Mouse (Mus musculus) forebrain, embryonic 15.5 days (tissue): ENCODE data around the gene Sspn. TPM values are rescaled to one million over a fixed set of nuclear protein-coding genes. Genes with fewer than 3 reads are reported as not detected.

Source experiments
- ATAC-seq: fragments of 200-750 bp; cut with Nextera tagmentation; replicated peaks from 2 replicates; pipeline ENCODE4 v1.8.0; 2017; ENCODE audit warnings: mild to moderate bottlenecking, moderate TSS enrichment, moderate library complexity
- H3K27ac ChIP-seq: fragments of 300-500 bp; sonication (generic); replicated peaks from 2 replicates; pipeline ENCODE4 v1.5.1; 2015; ENCODE audit warnings: mild to moderate bottlenecking, inconsistent platforms
- H3K27me3 ChIP-seq: fragments of 300-500 bp; sonication (generic); 2 replicates; pipeline ENCODE4 v1.6.1; 2015; ENCODE audit warnings: inconsistent platforms
- H3K36me3 ChIP-seq: fragments of 300-500 bp; sonication (generic); 2 replicates; pipeline ENCODE4 v1.6.1; 2015; ENCODE audit warnings: mild to moderate bottlenecking, inconsistent platforms
- H3K4me1 ChIP-seq: fragments of 300-500 bp; sonication (generic); 2 replicates; pipeline ENCODE4 v1.6.1; 2015; ENCODE audit warnings: inconsistent platforms
- H3K4me2 ChIP-seq: fragments of 300-500 bp; sonication (generic); replicated peaks from 2 replicates; pipeline ENCODE4 v1.6.1; 2015; ENCODE audit warnings: mild to moderate bottlenecking, inconsistent platforms
- H3K4me3 ChIP-seq: fragments of 300-500 bp; sonication (generic); 2 replicates; pipeline ENCODE4 v1.5.1; 2015; ENCODE audit warnings: mild to moderate bottlenecking, inconsistent platforms
- H3K9ac ChIP-seq: fragments of 300-500 bp; sonication (generic); replicated peaks from 2 replicates; pipeline ENCODE4 v1.6.1; 2015; ENCODE audit warnings: mild to moderate bottlenecking, inconsistent platforms
- H3K9me3 ChIP-seq: fragments of 300-500 bp; sonication (generic); 2 replicates; pipeline ENCODE4 v1.6.1; 2016; ENCODE audit warnings: inconsistent platforms
- WGBS: fragments of 180-500 bp; shearing (Covaris S2); methylation state at CpG from one replicate; pipeline ENCODE4 v1.1.7; 2015; ENCODE audit warnings: mixed read lengths; 5-methylcytosine and 5-hydroxymethylcytosine counted together
- polyA plus RNA-seq: library from polyadenylated mRNA; unstranded; fragments of >200 nt; fragmentation: Nextera tagmentation; extraction: Ambion mirVana; gene quantifications from 2 replicates; pipeline ENCODE4 v1.2.1, GENCODE M21; 2015

The Sspn gene
- 1.9 and 2.3 TPM in 2 replicates for polyA plus RNA-seq

DNA sequence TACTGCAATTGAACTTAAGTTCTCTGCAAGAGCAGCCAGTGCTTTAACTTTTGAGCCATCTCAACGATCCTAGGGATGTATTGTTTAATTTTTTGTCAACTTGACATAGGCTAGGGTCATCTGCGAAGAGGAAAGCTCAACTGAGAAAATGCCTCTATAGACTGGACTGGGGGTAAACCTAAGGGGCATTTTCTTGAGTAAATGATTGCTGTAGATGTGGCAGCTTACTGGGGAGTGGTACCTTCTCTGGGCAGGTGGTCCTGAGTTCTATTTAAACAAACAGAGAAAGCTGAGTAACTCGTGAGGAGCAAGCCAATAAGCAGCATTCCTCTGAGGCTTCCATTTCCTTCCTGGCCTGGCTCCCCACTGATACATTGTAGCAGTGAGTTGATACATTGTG is at the start of gene Sspn:
Gene Sspn (plus strand): TSS at position 301 of the 400 bp plus-strand sequence.
- WGBS: 62% methylated on average over 3 of the region's 3 CpGs
- Histone ChIP-seq H3K4me2 (no peak within 1 kb of the TSS), H3K9me3 (no peaks in the 10 kb centered on the region), H3K4me3 (no peak within 1 kb of the TSS), H3K4me1 (peaks cover 17% of the 10 kb centered on the region), H3K36me3 (no peaks in the 10 kb centered on the region), H3K27ac (no peak within 1 kb of the TSS), H3K9ac (no peak within 1 kb of the TSS), H3K27me3 (no peaks in the 10 kb centered on the region)
- ATAC-seq: no peak

DNA sequence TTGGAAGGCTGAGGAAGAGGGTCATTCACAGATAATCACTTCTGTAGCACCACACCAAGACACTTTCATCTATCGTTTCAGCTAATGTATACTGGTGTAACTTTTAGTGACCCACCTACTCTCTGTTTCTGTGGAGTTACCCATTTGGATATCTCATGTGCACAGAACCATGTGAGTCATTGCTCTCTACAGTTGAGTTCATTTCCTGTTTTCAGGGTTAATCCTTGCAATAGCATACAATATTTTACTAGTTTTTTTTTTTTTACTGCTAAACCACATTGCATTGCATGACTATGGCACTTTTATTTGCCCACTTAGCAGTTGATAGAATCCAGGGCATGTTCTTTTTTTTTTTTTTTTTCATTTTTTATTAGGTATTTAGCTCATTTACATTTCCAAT is 48.4 kb upstream of the Sspn start:
- H3K36me3 ChIP-seq: no peaks in the 10 kb centered on the region
- no peak overlapping the region for H3K9ac ChIP-seq
- 92% methylated on average over 1 of the region's 1 CpGs for WGBS
- no peaks in the 10 kb centered on the region for H3K4me1 ChIP-seq
- no peak overlapping the region for H3K27ac ChIP-seq
- no peaks in the 10 kb centered on the region for H3K9me3 ChIP-seq
- H3K4me2 ChIP-seq: no peak overlapping the region
- H3K27me3 ChIP-seq: no peaks in the 10 kb centered on the region
- no peak for ATAC-seq
- H3K4me3 ChIP-seq: no peak overlapping the region

DNA sequence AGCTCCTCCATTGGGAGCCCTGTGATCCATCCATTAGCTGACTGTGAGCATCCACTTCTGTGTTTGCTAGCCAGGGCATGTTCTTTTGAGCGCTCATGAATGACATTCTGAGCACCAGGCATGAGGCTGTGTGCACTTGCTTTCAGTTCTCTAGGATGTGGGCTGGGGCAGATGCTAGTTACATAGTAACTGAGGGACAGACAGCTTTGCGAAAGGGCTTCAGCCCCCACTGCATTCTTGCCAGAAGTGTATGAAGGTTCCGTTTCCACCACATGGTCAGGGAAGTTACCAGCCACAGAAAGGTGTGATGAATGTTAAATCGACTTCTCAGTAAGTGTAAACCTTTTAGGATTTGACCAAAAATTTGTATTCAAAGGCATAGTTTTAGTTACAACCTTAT is 47.8 kb upstream of the Sspn start:
- ATAC-seq: no peak
- H3K27me3 ChIP-seq: no peaks in the 10 kb centered on the region
- H3K9ac ChIP-seq: no peak overlapping the region
- no peaks in the 10 kb centered on the region; the same call in 1 of the 2 replicates for H3K4me1 ChIP-seq
- H3K4me2 ChIP-seq: no peak overlapping the region
- H3K4me3 ChIP-seq: no peak overlapping the region
- WGBS: 91% methylated on average over 4 of the region's 4 CpGs
- no peaks in the 10 kb centered on the region for H3K9me3 ChIP-seq
- no peak overlapping the region for H3K27ac ChIP-seq
- H3K36me3 ChIP-seq: no peaks in the 10 kb centered on the region

DNA sequence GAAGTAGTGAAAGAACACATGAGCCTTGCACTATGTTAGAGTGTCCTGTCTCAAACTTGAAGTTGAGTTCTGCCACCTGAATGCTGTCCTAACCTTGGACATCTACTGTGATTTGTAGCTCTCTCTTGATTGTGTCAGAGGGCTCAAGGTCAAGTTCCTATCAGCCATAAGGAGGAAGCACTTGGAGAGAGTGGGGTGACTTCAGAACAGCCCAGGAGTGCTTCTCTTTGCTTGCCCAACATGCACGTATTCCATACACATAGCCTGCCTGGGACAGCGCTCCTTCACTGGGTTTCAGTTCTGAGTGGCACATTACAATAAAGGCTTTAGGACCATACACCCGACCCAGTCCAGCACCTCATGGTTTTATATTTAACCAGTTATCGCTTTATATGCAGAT is 46.4 kb upstream of the Sspn start:
- Histone ChIP-seq H3K4me3 (no peak overlapping the region), H3K9ac (no peak overlapping the region), H3K27me3 (no peaks in the 10 kb centered on the region), H3K4me1 (no peaks in the 10 kb centered on the region; the same call in 1 of the 2 replicates), H3K9me3 (no peaks in the 10 kb centered on the region), H3K36me3 (no peaks in the 10 kb centered on the region), H3K4me2 (no peak overlapping the region), H3K27ac (no peak overlapping the region)
- WGBS: 83% methylated on average over 4 of the region's 4 CpGs
- no peak for ATAC-seq

DNA sequence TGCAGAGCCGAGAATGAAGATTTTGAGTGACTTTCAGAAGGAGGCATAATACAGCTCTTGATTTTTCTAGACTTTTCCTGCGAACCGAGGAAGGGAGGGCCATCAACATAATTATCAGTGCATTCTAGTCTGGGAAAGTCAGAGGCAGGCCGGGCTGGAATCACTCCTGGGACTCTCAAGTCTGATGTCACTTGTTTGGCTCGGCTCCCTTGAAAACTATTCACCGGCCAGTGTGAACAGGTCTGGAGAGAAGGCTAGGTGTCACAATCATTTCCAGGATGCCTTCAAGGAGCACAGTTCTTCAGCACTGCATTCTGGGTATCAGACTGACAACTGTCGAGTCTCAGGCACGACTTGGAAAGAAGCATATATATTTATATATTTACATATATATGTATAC is 45.2 kb upstream of the Sspn start:
- WGBS: 62% methylated on average over 8 of the region's 8 CpGs
- H3K9ac ChIP-seq: no peak overlapping the region
- H3K4me1 ChIP-seq: no peaks in the 10 kb centered on the region; the same call in 1 of the 2 replicates
- no peaks in the 10 kb centered on the region for H3K27me3 ChIP-seq
- no peak overlapping the region for H3K27ac ChIP-seq
- H3K4me3 ChIP-seq: no peak overlapping the region
- H3K4me2 ChIP-seq: no peak overlapping the region
- H3K36me3 ChIP-seq: no peaks in the 10 kb centered on the region
- H3K9me3 ChIP-seq: no peaks in the 10 kb centered on the region
- no peak for ATAC-seq

DNA sequence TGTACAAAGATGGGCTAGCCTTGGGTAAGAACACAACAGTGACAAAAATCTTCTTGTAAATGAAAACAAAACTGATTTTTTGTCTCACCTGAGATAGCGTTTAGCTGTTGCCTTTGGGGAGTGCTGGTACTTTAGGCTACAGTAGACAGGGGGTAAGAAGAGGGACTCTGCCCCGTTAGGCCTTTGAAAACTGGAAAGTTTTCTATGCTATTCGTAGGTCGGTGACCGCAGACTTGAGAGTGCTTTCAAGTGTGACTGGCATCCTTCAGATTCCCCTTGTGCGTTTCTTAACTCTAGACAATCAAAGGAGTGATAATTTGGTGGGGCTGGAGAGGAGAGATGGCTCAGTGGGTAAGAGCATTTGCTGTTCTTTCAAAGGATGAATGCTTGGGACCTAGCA is 43.7 kb upstream of the Sspn start:
- H3K4me1 ChIP-seq: no peaks in the 10 kb centered on the region; the same call in 1 of the 2 replicates
- WGBS: 60% methylated on average over 6 of the region's 6 CpGs
- no peak overlapping the region for H3K27ac ChIP-seq
- H3K9me3 ChIP-seq: no peaks in the 10 kb centered on the region
- H3K36me3 ChIP-seq: no peaks in the 10 kb centered on the region
- H3K4me3 ChIP-seq: no peak overlapping the region
- ATAC-seq: no peak
- H3K4me2 ChIP-seq: no peak overlapping the region
- H3K9ac ChIP-seq: no peak overlapping the region
- no peaks in the 10 kb centered on the region for H3K27me3 ChIP-seq

DNA sequence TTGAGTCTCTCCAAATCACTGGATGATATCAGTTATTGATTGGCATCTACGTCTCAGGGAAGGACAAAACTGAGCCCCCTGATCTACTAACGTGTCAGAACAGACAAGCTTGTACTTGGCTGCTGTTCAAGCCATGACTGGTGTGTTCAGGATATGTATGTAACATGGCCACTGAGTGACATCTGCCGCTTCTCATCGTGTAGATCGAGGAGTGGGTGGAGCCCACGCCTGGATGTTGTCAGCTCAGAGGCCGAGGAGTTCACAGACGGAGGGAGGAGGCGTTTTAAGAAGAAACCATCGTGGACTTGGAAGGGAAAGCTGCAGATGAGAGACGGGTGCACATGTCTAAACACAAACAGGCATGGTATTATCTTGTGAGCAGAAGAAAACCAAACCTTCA is 39.5 kb upstream of the Sspn start:
- Histone ChIP-seq H3K27ac (no peak overlapping the region), H3K4me2 (no peak overlapping the region), H3K27me3 (no peaks in the 10 kb centered on the region), H3K4me3 (no peak overlapping the region), H3K36me3 (no peaks in the 10 kb centered on the region), H3K9me3 (no peaks in the 10 kb centered on the region), H3K4me1 (no peaks in the 10 kb centered on the region; the same call in 1 of the 2 replicates), H3K9ac (no peak overlapping the region)
- 82% methylated on average over 11 of the region's 11 CpGs for WGBS
- no peak for ATAC-seq

DNA sequence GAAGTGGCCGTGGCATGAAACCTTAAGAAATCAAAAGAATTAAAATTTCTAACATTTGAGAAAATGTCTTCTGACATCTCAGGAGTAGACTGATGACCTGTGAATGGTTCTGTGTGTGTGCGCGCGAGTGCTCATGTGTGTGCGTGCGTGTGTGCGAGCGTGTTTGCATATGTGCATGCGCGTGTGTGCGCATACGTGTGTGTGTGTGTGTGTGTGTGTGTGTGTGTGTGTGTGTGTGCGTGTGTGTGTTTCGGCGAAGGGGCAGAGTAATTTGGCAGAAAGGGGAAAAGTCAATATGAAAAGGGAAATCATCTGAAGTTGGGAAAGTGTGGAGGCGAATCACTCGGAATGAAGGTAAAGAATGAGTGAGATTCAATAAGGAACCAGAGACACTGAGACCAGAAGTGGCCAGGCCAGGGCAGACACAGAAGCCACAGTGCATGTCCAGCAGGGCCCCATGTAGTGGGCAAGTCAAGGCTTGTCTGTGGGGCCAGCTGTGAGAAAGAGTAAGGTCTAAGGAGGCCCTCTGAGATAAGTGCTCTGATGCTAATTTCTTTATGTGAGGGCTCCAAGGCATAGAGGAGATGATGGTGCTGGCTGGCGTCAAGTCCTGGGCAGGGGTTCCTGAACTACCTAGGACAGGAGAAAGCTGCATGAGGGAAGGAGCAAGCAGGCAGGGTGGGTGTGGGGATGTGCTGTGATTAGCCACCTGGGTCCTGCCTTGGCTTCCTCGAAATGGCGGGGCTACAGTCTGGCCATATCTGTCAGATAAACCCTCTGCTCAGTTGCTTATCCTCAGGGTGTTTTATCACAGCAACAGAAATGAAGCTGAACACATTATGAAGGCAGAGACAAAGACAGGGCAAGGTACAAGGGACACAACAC is 38.8 kb upstream of the Sspn start:
- no peak overlapping the region for H3K9ac ChIP-seq
- WGBS: 95% methylated on average over 20 of the region's 20 CpGs
- no peaks in the 10 kb centered on the region; the same call in 1 of the 2 replicates for H3K4me1 ChIP-seq
- no peak overlapping the region for H3K4me2 ChIP-seq
- no peaks in the 10 kb centered on the region for H3K27me3 ChIP-seq
- H3K36me3 ChIP-seq: no peaks in the 10 kb centered on the region
- H3K9me3 ChIP-seq: no peaks in the 10 kb centered on the region
- no peak for ATAC-seq
- H3K4me3 ChIP-seq: no peak overlapping the region
- H3K27ac ChIP-seq: no peak overlapping the region

DNA sequence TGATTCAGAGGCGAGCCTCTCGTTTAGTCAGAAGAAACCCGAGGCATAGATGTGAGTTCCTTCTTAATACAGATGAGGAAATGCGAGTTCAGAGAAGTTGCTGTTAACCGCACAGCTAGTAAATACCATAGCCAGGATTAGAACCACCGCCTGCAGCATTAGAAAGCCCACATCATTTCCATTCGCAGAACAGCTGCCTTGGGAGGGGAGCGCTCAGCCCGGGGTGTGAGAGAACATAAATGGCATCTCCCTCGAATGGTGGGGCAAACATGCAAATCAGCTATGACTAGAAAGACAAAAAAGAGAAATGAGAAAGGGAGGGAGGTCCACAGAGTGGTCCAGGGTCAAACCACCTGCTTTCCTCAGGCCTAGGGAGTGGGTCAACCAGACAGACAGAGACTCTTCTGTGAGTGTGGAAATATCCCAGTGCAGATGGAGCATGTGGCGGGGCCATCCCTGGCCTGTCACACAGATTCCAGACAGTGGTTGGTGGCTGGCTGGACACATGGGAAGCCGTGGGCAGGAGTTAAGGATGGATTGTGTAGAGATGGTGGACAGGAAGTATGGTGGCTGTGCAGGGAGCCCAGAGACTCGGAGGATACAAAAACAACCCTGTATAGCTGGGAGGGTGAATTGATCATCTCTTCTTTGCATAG is 37.9 kb upstream of the Sspn start:
- 84% methylated on average over 13 of the region's 13 CpGs for WGBS
- H3K4me2 ChIP-seq: no peak overlapping the region
- ATAC-seq: no peak
- H3K9ac ChIP-seq: no peak overlapping the region
- no peaks in the 10 kb centered on the region for H3K36me3 ChIP-seq
- H3K4me3 ChIP-seq: no peak overlapping the region
- no peaks in the 10 kb centered on the region; the same call in 1 of the 2 replicates for H3K4me1 ChIP-seq
- no peaks in the 10 kb centered on the region for H3K27me3 ChIP-seq
- no peak overlapping the region for H3K27ac ChIP-seq
- no peaks in the 10 kb centered on the region for H3K9me3 ChIP-seq

DNA sequence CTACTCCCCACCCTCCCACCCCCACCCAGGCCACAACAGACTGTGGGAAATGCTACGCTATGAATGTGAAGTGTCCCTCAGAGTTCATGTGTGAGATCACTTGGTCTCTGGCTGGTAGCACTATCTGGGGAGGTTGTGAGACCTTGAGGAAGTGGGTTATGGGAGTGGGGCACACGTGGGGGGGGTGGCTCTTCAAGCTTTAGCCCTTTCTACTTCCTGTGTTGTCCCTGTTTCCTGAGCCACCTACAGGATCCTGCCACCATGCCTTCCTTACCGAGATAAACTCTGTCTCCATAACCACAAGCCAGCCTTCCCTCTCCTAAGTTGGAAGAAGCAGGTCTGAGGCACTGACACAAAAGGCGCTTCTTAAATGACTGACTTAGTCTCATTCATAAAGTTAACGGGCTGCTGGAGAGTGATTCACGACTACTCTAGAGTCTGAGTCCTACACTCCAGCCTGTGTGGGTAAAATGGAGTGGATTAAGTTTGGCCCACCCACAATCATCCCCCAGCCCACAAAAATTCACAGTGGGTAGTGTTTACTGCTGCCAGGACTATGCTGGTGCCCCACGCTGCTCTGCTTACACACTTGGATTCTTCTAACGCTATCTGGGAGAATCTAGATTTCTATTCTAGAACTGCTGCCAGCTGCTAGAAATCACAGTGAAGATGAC is 36.6 kb upstream of the Sspn start:
- no peak overlapping the region for H3K4me3 ChIP-seq
- 52% methylated on average over 8 of the region's 8 CpGs for WGBS

DNA sequence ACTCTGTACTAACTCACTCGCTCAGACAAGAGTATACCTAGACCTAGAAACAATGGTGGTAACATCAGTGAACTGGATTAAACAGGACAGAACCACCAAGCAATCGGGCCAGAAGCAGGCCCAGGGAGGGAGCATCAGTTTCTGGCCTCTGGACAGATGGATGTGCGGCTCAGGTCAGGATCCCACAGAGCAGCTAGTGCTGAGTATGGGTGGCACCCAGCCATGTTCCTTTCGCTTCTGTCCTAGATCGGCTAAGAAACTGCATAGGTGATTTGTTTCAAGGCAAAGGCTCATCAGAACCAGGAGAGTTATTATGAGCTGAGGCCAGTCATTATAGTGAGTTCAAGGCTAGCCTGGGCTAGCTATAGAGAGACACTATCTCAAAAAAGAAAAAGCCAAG is 27.3 kb upstream of the Sspn start:
- Histone ChIP-seq H3K4me3 (no peak overlapping the region), H3K4me2 (no peak overlapping the region), H3K27me3 (no peaks in the 10 kb centered on the region), H3K4me1 (no peaks in the 10 kb centered on the region), H3K36me3 (no peaks in the 10 kb centered on the region), H3K9me3 (no peaks in the 10 kb centered on the region), H3K9ac (no peak overlapping the region), H3K27ac (no peak overlapping the region)
- 91% methylated on average over 5 of the region's 5 CpGs for WGBS
- no peak for ATAC-seq

More for the DNA sequence above, 36.6 kb upstream of the Sspn start:
- no peak overlapping the region for H3K9ac ChIP-seq
- no peaks in the 10 kb centered on the region for H3K27me3 ChIP-seq
- no peaks in the 10 kb centered on the region for H3K4me1 ChIP-seq
- no peaks in the 10 kb centered on the region for H3K9me3 ChIP-seq
- no peak for ATAC-seq
- no peak overlapping the region for H3K4me2 ChIP-seq
- no peaks in the 10 kb centered on the region for H3K36me3 ChIP-seq
- no peak overlapping the region for H3K27ac ChIP-seq

DNA sequence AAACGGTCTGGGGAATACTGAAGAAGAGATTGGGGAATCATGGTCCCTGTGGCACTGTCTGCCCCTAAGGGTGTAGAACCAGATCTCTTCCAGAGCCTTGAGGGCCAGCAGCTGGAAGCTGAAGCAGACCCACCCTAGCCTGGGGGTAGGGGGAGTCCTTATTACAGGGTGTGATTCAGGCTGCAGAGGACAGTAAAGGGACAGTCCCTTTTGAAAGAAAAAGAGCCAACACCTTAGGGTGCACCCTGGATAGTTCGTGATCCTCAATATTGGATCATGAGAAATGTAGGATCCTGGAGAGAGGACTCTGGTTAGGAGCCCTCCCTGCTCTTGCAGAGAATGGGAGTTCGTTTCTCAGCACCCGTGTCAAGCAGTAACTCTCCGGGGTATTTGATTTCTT is 26.8 kb upstream of the Sspn start:
- Histone ChIP-seq H3K4me3 (no peak overlapping the region), H3K9me3 (no peaks in the 10 kb centered on the region), H3K9ac (no peak overlapping the region), H3K4me2 (no peak overlapping the region), H3K36me3 (no peaks in the 10 kb centered on the region), H3K4me1 (no peaks in the 10 kb centered on the region), H3K27me3 (no peaks in the 10 kb centered on the region), H3K27ac (no peak overlapping the region)
- 73% methylated on average over 5 of the region's 5 CpGs for WGBS
- no peak for ATAC-seq
